Mouse (Mus musculus) stomach, embryonic 16.5 days (tissue): ENCODE data around the gene Tmed1. TPM values are rescaled to one million over a fixed set of nuclear protein-coding genes. Genes with fewer than 3 reads are reported as not detected.
"Not testable (repeated sequence)": the region's sequence is repeated elsewhere in the genome, so short reads cannot be mapped to it uniquely, and the experiment has no call there.

Experiments used
- ATAC-seq: fragments of 200-750 bp; cut with Nextera tagmentation; 2 replicates; pipeline ENCODE4 v1.8.0; 2017; ENCODE audit warnings: moderate number of reproducible peaks, moderate TSS enrichment; ENCODE audit not compliant: insufficient read depth, low FRiP score
- H3K27ac ChIP-seq: fragments of 300-500 bp; sonication (generic); 2 replicates; pipeline ENCODE4 v1.5.1; 2014; ENCODE audit warnings: low read length
- H3K27me3 ChIP-seq: fragments of 300-500 bp; sonication (generic); 2 replicates; pipeline ENCODE4 v1.6.1; 2014; ENCODE audit warnings: low read length, control low read depth, mixed read lengths; ENCODE audit not compliant: control insufficient read depth, insufficient read depth
- H3K36me3 ChIP-seq: fragments of 300-500 bp; sonication (generic); 2 replicates; pipeline ENCODE4 v1.6.1; 2014; ENCODE audit warnings: low read length; ENCODE audit not compliant: control insufficient read depth, insufficient read depth
- H3K4me1 ChIP-seq: fragments of 300-500 bp; sonication (generic); 2 replicates; pipeline ENCODE4 v1.6.1; 2014; ENCODE audit warnings: low read length, control low read depth, mixed read lengths; ENCODE audit not compliant: control insufficient read depth, insufficient read depth
- H3K4me2 ChIP-seq: fragments of 300-500 bp; sonication (generic); 2 replicates; pipeline ENCODE4 v1.6.1; 2014; ENCODE audit warnings: low read depth, low read length, mixed read lengths
- H3K4me3 ChIP-seq: fragments of 300-500 bp; sonication (generic); replicated peaks from 2 replicates; pipeline ENCODE4 v1.5.1; 2014; ENCODE audit warnings: mild to moderate bottlenecking, low read length
- H3K9ac ChIP-seq: fragments of 300-500 bp; sonication (generic); 2 replicates; pipeline ENCODE4 v1.6.1; 2014; ENCODE audit warnings: low read length
- H3K9me3 ChIP-seq: fragments of 300-500 bp; sonication (generic); replicated peaks from 2 replicates; pipeline ENCODE4 v1.6.1; 2016; ENCODE audit warnings: low read length, control low read depth; ENCODE audit not compliant: control insufficient read depth
- WGBS: fragments of 180-500 bp; shearing (Covaris S2); extraction: QIAGEN DNeasy Blood & Tissue Kit; methylation state at CpG from one replicate; pipeline ENCODE4 v1.1.7; 2014; 5-methylcytosine and 5-hydroxymethylcytosine counted together
- polyA plus RNA-seq: library from polyadenylated mRNA; unstranded; fragments of >200 nt; fragmentation: Nextera tagmentation; extraction: Ambion mirVana; gene quantifications from 2 replicates; pipeline ENCODE4 v1.2.1, GENCODE M21; 2015

The Tmed1 gene
- polyA plus RNA-seq, 1 experiment from 2014 or later = 78.5 TPM

DNA sequence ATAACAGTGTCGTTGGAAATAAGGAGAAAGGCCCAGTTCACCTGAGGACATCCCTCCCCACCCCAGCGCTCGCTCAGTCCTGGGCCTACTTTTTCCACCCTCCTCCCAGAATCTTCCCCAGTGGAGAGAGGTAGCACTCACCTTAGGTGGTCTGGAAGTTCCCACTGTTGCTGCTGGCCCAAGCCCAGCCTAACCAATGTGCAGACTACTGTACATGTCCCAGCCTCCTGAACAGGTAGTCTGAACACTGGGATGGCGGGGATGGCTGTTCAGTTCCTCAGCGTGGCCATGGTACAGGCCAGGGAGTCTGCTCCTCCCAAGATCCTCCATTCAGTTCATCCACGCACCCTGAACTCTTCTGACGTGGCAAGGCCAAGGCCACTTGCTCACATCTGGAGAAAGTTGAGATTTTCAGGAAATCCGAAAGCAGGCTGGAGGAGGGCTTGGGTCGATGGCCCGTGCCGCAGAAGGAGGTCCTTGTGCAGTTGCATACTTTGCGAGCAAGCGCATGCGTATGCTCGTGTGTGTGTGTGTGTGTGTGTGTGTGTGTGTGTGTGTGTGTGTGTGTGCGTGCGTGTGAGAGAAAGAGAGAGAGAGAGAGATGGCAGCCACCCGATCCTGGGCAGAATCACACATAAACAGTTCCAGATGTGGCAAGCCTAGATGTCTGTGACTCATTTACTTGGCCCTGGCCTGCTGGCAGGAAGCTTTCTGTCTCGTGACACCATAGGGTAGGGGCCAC is 13.6 kb downstream of the Tmed1 start:
- Histone ChIP-seq H3K36me3 (peaks cover 14% of the 10 kb centered on the region), H3K4me2 (no peak overlapping the region), H3K27me3 (no peaks in the 10 kb centered on the region), H3K9ac (no peak overlapping the region), H3K9me3 (no peaks in the 10 kb centered on the region), H3K27ac (no peak overlapping the region), H3K4me1 (no peaks in the 10 kb centered on the region), H3K4me3 (no peak overlapping the region)
- WGBS = 84% methylated on average over 19 of the region's 19 CpGs
- no peak for ATAC-seq

DNA sequence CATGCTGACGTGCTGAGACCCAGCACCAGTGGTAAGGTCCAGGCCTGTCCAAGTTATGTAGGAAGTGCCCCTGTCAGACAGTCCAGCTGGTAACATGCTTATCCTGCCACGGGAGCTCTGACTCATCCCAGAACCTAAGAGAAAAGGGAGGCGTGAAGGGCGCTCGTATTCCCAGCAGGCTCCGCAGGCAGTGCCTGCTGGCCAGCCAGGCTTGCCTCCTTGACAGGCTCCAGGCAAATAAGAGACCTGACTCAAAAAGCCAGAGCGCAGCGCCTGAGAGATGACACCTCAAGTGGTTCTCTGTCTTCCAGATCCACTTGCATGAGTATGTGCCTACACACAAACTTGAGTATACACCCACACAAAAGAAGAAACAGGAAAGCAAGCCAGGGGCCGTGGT is 15.3 kb downstream of the Tmed1 start:
- no peak for ATAC-seq
- Histone ChIP-seq H3K4me3 (no peak overlapping the region), H3K9me3 (no peaks in the 10 kb centered on the region), H3K27ac (no peak overlapping the region), H3K9ac (no peak overlapping the region), H3K4me2 (no peak overlapping the region), H3K4me1 (no peaks in the 10 kb centered on the region), H3K36me3 (peaks cover 19% of the 10 kb centered on the region), H3K27me3 (no peaks in the 10 kb centered on the region)
- WGBS = 75% methylated on average over 9 of the region's 9 CpGs

GRCm38 (mm10) chr9:21493907-21494306 is 16.1 kb downstream of the Tmed1 start:
- Histone ChIP-seq H3K27ac (no peak overlapping the region), H3K36me3 (peaks cover 10% of the 10 kb centered on the region; the same call in 1 of the 2 replicates), H3K9me3 (no peaks in the 10 kb centered on the region), H3K4me2 (no peak overlapping the region), H3K27me3 (no peaks in the 10 kb centered on the region), H3K4me3 (no peak overlapping the region), H3K4me1 (no peaks in the 10 kb centered on the region), H3K9ac (no peak overlapping the region)
- ATAC-seq = no peak
- 63% methylated on average over 2 of the region's 2 CpGs for WGBS

DNA sequence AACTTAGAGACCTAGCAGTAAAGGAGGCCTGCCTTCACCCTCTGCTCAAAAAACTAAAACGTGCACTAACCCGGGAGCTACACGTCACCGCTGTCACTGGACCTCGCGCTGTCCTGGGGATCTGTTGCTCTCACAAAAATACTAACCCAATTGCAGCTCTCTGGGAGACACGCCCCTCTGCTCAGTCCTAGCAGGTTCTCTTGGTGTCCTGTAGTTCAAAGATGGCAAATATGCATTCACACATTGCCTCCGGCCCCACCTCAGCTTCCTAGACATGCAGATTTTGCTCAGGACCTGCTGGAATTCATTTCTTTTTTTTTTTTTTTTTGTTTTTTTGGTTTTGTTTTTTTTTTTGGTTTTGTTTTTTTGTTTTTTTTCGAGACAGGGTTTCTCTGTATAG is 19.4 kb downstream of the Tmed1 start:
- H3K4me2 ChIP-seq = no peak overlapping the region
- H3K4me1 ChIP-seq = no peaks in the 10 kb centered on the region
- no peaks in the 10 kb centered on the region for H3K9me3 ChIP-seq
- H3K27me3 ChIP-seq = no peaks in the 10 kb centered on the region
- H3K27ac ChIP-seq = no peak overlapping the region
- peaks cover 13% of the 10 kb centered on the region; the same call in 1 of the 2 replicates for H3K36me3 ChIP-seq
- 87% methylated on average over 9 of the region's 9 CpGs for WGBS
- H3K9ac ChIP-seq = no peak overlapping the region
- ATAC-seq = no peak
- H3K4me3 ChIP-seq = no peak overlapping the region

DNA sequence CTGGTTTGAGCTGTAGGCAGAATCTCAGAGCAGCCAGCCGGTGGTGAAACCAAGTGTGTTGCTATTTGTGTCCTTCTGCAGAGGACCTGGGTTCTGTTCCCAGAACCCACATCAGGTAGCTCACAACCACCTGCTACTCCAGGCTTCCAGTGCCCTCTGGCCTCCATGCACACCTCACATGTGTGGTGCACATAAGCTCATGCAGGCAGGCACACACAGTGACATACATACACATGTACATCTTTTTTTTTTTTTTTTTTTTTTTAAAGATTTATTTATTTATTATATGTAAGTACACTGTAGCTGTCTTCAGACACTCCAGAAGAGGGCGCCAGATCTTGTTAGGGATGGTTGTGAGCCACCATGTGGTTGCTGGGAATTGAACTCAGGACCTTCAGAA is 21.8 kb downstream of the Tmed1 start:
- H3K9me3 ChIP-seq, H3K27me3 ChIP-seq, ATAC-seq, H3K27ac ChIP-seq, H3K4me1 ChIP-seq, H3K4me2 ChIP-seq, H3K4me3 ChIP-seq, H3K9ac ChIP-seq: not testable (repeated sequence)
- WGBS = 92% methylated on average over 1 of the region's 2 CpGs
- peaks cover 17% of the 10 kb centered on the region for H3K36me3 ChIP-seq

- H3K9me3 ChIP-seq = no peaks in the 10 kb centered on the region
- WGBS = 84% methylated on average over 4 of the region's 4 CpGs
These were observed 26.0 kb downstream of the Tmed1 start for GRCm38 (mm10) chr9:21484065-21484464.

DNA sequence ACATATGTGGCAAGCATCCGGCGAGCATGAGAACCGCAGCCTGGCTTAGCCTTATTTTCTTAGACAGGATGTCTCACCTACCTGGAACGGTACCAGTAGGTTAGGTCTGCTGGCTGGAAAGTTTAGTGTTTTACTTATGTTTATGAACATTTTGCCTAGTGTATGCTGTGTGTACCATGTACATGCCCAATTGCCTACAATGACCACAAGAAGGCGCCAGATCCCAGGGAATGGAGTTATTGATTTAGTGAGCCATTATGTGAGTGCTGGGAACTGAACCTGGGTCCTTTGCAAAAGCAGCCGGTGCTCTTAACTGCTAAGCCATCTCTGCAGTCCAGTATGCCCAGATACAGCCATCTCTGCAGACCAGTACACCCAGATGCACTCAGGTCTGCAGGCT is 32.3 kb downstream of the Tmed1 start:
- no peak for ATAC-seq
- no peaks in the 10 kb centered on the region for H3K9me3 ChIP-seq
- no peaks in the 10 kb centered on the region for H3K27me3 ChIP-seq
- no peak overlapping the region for H3K27ac ChIP-seq
- no peak overlapping the region for H3K4me2 ChIP-seq
- WGBS = over 99% methylated on average over 6 of the region's 6 CpGs
- no peak overlapping the region for H3K9ac ChIP-seq
- peaks cover 48% of the 10 kb centered on the region for H3K36me3 ChIP-seq
- no peak overlapping the region for H3K4me3 ChIP-seq
- H3K4me1 ChIP-seq = no peaks in the 10 kb centered on the region

More at GRCm38 (mm10) chr9:21484065-21484464, 26.0 kb downstream of the Tmed1 start:
- Histone ChIP-seq H3K4me2 (no peak overlapping the region), H3K27ac (no peak overlapping the region), H3K36me3 (peaks cover 16% of the 10 kb centered on the region), H3K4me1 (no peaks in the 10 kb centered on the region), H3K4me3 (no peak overlapping the region), H3K27me3 (no peaks in the 10 kb centered on the region), H3K9ac (no peak overlapping the region)
- ATAC-seq = no peak

DNA sequence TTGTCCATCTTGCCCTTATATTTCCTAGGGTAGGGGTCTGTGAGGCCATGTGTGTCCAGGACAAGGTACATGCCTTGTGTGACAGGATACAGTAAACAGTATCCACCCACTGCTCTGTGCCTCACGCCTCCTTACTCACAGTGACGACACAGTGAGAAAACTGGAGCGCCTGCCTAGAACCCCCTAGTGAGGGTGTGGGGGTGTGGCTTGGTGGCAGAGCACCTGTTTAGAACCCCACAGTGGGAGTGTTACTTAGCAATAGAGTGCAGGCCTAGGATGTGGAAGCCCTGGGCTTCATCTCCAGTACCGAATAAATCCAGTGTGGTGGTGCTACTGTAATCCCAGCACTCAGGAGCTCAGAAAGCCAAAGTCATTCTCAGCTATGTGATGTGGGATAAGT is 37.1 kb downstream of the Tmed1 start:
- Histone ChIP-seq H3K9ac (no peak overlapping the region), H3K27me3 (no peaks in the 10 kb centered on the region), H3K4me3 (no peak overlapping the region), H3K4me1 (no peaks in the 10 kb centered on the region), H3K9me3 (no peaks in the 10 kb centered on the region), H3K27ac (no peak overlapping the region), H3K36me3 (peaks cover 37% of the 10 kb centered on the region), H3K4me2 (no peak overlapping the region)
- 81% methylated on average over 4 of the region's 4 CpGs for WGBS
- ATAC-seq = no peak

GRCm38 (mm10) chr9:21469032-21470024 is 40.7 kb downstream of the Tmed1 start:
- Histone ChIP-seq H3K36me3 (peaks cover 20% of the 10 kb centered on the region; the same call in 1 of the 2 replicates), H3K4me1 (no peaks in the 10 kb centered on the region), H3K4me3 (no peak overlapping the region), H3K27me3 (no peaks in the 10 kb centered on the region), H3K4me2 (no peak overlapping the region), H3K9ac (no peak overlapping the region), H3K27ac (no peak overlapping the region), H3K9me3 (no peaks in the 10 kb centered on the region)
- no peak for ATAC-seq
- 82% methylated on average over 20 of the region's 20 CpGs for WGBS
